Mouse (Mus musculus) liver, postnatal 0 days (tissue): ENCODE results near the gene Scnn1g. TPM values are rescaled to one million over a fixed set of nuclear protein-coding genes. Genes with fewer than 3 reads are reported as not detected.

ENCODE experiments used
- ATAC-seq: fragments of 200-750 bp; cut with Nextera tagmentation; 2 replicates; pipeline ENCODE4 v1.8.0; 2017; ENCODE audit warnings: mild to moderate bottlenecking, moderate library complexity
- DNase-seq: peaks from one replicate; pipeline ENCODE4 v3.0.0-alpha.2; 2016
- H3K27ac ChIP-seq: fragments of 300-500 bp; sonication (generic); 2 replicates; pipeline ENCODE4 v1.5.1; 2014; ENCODE audit warnings: antibody characterized with exemption, moderate library complexity, mild to moderate bottlenecking, low read depth
- H3K27me3 ChIP-seq: fragments of 300-500 bp; sonication (generic); 2 replicates; pipeline ENCODE4 v1.6.1; 2014; ENCODE audit warnings: low read length, control low read depth, mixed read lengths; ENCODE audit not compliant: insufficient read depth
- H3K36me3 ChIP-seq: fragments of 300-500 bp; sonication (generic); replicated peaks from 2 replicates; pipeline ENCODE4 v1.6.1; 2014; ENCODE audit warnings: mild to moderate bottlenecking, control low read depth, low read length, moderate library complexity, mixed read lengths; ENCODE audit not compliant: insufficient read depth
- H3K4me1 ChIP-seq: fragments of 300-500 bp; sonication (generic); 2 replicates; pipeline ENCODE4 v1.6.1; 2014; ENCODE audit warnings: antibody characterized with exemption, mild to moderate bottlenecking, control low read depth; ENCODE audit not compliant: insufficient read depth
- H3K4me2 ChIP-seq: fragments of 300-500 bp; sonication (generic); 2 replicates; pipeline ENCODE4 v1.6.1; 2014; ENCODE audit warnings: low read depth, mild to moderate bottlenecking, low read length, moderate library complexity, mixed read lengths
- H3K4me3 ChIP-seq: fragments of 300-500 bp; sonication (generic); 2 replicates; pipeline ENCODE4 v1.5.1; 2014; ENCODE audit warnings: low read depth, low read length
- H3K9ac ChIP-seq: fragments of 300-500 bp; sonication (generic); replicated peaks from 2 replicates; pipeline ENCODE4 v1.6.1; 2014; ENCODE audit warnings: mild to moderate bottlenecking, moderate library complexity
- H3K9me3 ChIP-seq: fragments of 300-500 bp; sonication (generic); 2 replicates; pipeline ENCODE4 v1.6.1; 2016; ENCODE audit warnings: mild to moderate bottlenecking, control low read depth, low read length, mixed read lengths
- CTCF ChIP-seq: sonication (generic); IDR thresholded peaks from 2 replicates; pipeline ENCODE4 v1.5.1; 2016; ENCODE audit warnings: antibody characterized with exemption, low read depth
- EP300 ChIP-seq: IDR thresholded peaks from 2 replicates; pipeline ENCODE4 v1.6.1; 2016; ENCODE audit warnings: antibody characterized with exemption, low read depth, mild to moderate bottlenecking
- WGBS: fragments of 180-500 bp; shearing (Covaris S2); extraction: QIAGEN DNeasy Blood & Tissue Kit; methylation state at CpG from one replicate; pipeline ENCODE4 v1.1.7; 2014; ENCODE audit not compliant: insufficient replicate concordance; 5-methylcytosine and 5-hydroxymethylcytosine counted together
- polyA plus RNA-seq: library from polyadenylated mRNA; unstranded; fragments of >200 nt; fragmentation: Nextera tagmentation; extraction: Ambion mirVana; gene quantifications from 2 replicates; pipeline ENCODE4 v1.2.1, GENCODE M21; 2015

The Scnn1g gene
- polyA plus RNA-seq, 1 experiment from 2014 or later = not detected

DNA sequence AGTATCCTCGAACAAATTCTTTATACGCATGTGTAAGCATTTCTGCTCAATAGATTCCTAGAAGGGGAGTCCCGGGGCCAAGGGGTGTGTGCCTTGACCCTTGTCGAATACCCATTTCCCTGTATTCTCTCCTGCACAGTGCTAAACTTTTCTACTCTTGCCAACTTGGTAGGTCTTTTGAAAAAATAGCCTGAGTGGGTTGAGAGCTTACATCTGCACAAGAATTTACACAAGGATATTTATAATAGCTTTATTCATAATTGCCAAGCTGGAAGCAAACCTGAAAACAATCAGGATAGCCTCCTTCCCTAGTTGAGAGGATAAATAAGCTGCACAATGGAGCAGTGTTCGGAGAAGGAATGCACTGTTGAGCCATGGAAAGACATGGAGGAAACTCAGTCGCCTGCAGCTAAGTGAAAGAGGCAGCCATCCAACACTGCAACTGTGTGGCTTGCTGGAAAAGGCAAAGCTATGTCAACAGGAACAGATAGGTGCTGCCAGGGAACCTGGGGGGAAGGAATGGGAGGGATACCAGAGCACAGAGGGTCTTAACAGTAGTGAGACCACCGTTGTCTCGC is 51.5 kb downstream of the Scnn1g start:
- Histone ChIP-seq H3K4me3 (no peak overlapping the region), H3K9me3 (no peaks in the 10 kb centered on the region), H3K4me2 (no peak overlapping the region), H3K27me3 (no peaks in the 10 kb centered on the region), H3K4me1 (no peaks in the 10 kb centered on the region), H3K27ac (no peak overlapping the region), H3K9ac (no peak overlapping the region), H3K36me3 (no peaks in the 10 kb centered on the region)
- ATAC-seq = no peak
- DNase-seq = no peak
- no peak for TF ChIP-seq EP300
- no peak for TF ChIP-seq CTCF
- 73% methylated on average over 8 of the region's 8 CpGs for WGBS

DNA sequence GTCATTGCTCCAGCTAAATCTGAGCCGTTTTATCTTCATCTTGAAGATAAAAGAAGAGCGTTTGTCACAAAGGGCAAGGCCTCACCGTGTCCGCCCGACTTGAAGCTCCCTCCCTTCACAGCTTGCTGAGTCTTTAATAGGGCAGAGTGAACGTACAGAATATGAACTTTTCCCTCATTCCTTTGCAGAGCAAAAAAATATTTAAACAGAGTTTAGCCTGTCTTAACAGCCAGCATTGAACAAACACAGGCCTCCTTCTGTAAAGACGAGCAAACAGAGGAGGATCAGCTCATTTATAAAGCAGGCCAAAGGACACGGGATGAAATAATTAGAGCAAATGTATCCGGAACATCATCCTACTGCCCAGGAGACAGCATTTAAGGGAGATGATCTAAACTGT is 63.5 kb downstream of the Scnn1g start:
- no peak overlapping the region for H3K27ac ChIP-seq
- TF ChIP-seq EP300 (no peak), CTCF (no peak)
- WGBS = 58% methylated on average over 9 of the region's 9 CpGs
- no peak for DNase-seq
- H3K9ac ChIP-seq = no peak overlapping the region
- H3K4me3 ChIP-seq = no peak overlapping the region
- peak; percentile 70; the same call in 1 of the 2 replicates for ATAC-seq
- H3K27me3 ChIP-seq = no peaks in the 10 kb centered on the region
- H3K4me1 ChIP-seq = no peaks in the 10 kb centered on the region
- H3K4me2 ChIP-seq = no peak overlapping the region
- H3K9me3 ChIP-seq = no peaks in the 10 kb centered on the region
- no peaks in the 10 kb centered on the region for H3K36me3 ChIP-seq

DNA sequence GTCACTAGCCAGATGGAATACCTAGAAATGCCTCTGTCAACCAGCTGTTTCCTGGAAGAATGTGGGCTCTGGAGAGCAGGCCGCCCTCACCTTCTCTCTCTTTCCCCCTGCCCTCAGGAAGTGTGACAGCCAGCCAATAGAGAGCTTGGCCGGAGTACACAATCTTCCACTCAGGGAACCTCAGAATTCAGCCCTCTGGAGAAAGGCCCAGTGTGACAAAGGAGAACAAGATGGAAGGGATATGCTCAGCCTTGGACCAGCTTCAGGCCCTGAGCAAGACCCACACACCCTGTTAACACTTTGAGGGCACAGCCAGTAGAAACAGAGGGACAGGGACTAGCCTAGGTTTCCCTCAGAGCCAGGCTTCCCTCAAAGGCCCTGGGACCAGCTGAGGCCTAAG is 68.2 kb downstream of the Scnn1g start:
- Histone ChIP-seq H3K27ac (no peak overlapping the region), H3K36me3 (no peaks in the 10 kb centered on the region), H3K4me3 (no peak overlapping the region), H3K4me2 (no peak overlapping the region), H3K27me3 (no peaks in the 10 kb centered on the region), H3K9me3 (no peaks in the 10 kb centered on the region), H3K9ac (no peak overlapping the region), H3K4me1 (no peaks in the 10 kb centered on the region)
- WGBS = 62% methylated on average over 2 of the region's 2 CpGs
- no peak for TF ChIP-seq CTCF
- TF ChIP-seq EP300 = no peak
- DNase-seq (no peak), ATAC-seq (no peak)

DNA sequence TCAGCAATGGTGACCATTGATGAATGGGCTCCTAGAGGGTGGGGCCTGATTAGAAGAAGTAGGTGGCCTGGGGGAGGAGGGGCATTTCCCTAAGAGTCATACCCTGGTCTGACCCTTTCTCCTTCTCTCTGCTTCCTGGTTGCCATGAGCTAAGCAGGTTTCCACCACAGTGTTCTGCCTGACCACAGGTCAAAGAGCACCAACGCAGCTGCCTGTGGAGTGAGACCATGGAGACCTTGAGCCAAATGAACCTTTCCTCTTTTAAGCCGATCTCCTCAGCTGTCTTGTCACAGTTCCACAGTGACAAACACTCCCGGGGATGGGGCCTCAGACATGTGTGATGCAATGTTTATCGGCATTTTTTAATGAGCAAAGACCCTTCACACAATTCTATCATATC is 68.7 kb downstream of the Scnn1g start:
- Histone ChIP-seq H3K9me3 (no peaks in the 10 kb centered on the region), H3K9ac (no peak overlapping the region), H3K27ac (no peak overlapping the region), H3K36me3 (no peaks in the 10 kb centered on the region), H3K4me3 (no peak overlapping the region), H3K27me3 (no peaks in the 10 kb centered on the region), H3K4me2 (no peak overlapping the region), H3K4me1 (no peaks in the 10 kb centered on the region)
- DNase-seq (no peak), ATAC-seq (no peak)
- WGBS = 65% methylated on average over 4 of the region's 4 CpGs
- TF ChIP-seq EP300 (no peak), CTCF (no peak)

DNA sequence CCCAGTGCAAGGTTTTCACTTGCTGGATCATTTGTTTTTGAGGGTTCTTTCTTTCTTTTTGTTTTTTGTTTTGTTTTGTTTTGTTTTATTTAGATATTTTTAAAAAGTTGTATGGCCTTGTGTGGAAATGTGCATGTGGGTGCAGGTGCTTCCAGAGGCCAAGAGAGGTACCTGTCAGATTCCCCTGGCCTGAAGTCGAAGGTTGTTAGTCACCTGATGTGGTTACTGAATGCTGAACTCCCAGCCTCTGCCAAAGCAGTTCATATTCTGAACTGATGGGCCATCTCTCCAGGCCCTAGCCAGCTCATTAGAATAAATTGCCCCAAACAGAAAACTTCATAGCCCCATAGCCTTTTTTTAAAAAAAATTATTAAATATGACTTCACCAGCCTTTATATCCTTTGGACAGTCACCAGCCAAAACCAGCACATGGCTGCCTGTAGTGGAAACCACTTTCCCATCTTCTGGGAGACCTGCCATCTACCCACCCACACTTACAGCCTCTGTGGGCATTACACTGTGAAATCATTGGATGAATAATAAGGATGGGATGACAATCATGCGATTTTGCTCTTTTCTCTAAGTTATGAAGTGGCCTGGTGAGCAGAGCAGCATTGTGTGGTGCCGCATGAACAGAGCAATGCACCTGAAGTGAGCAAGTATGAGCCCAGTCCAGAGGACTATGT is 71.7 kb downstream of the Scnn1g start:
- no peak overlapping the region for H3K9ac ChIP-seq
- TF ChIP-seq CTCF (no peak), EP300 (no peak)
- DNase-seq (no peak), ATAC-seq (no peak)
- no peaks in the 10 kb centered on the region for H3K36me3 ChIP-seq
- no peaks in the 10 kb centered on the region for H3K27me3 ChIP-seq
- no peak overlapping the region for H3K4me3 ChIP-seq
- H3K4me2 ChIP-seq = no peak overlapping the region
- H3K27ac ChIP-seq = no peak overlapping the region
- H3K4me1 ChIP-seq = no peaks in the 10 kb centered on the region
- H3K9me3 ChIP-seq = no peaks in the 10 kb centered on the region
- 63% methylated on average over 3 of the region's 3 CpGs for WGBS

DNA sequence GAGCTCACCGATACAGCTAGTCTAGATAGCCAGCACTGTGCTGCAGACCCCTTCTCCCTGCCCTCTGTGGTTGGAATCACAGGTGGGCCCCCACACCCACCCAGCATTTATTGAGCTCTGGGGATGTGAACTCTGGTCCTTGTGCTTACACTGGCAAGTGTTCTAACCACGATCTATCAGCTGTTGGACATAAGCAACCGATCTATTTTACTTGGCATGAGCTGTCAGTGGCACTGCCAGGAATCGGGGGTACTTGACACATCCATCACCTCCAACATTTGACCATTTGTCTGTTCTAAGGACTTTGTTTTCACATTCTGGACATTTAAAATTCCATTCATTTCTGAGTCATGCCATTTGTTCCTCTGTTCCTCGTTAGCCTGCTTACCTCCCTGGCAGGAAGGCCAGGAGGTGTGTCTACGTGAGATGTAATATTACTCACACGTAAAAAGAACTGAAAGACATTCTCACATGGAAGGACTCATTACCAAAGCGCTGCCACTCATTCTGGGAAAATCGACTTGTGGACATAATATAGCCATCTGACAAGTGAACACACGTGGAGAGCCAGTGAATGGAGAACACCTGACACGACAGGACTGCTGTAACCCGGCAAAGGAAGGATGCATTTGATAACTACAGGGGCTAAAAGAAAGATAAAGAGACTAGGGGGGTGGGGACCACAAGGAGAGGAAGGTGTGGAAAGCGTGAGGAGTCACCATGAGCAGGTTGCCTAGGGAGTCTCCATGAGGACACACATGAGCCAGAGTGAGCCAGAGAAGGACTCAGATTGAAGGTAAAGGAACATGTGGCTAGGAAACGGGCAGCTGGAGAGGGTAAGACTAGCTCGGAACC is 73.7 kb downstream of the Scnn1g start:
- no peaks in the 10 kb centered on the region for H3K27me3 ChIP-seq
- no peaks in the 10 kb centered on the region for H3K4me1 ChIP-seq
- no peak overlapping the region for H3K9ac ChIP-seq
- no peak for DNase-seq
- H3K36me3 ChIP-seq = no peaks in the 10 kb centered on the region
- 72% methylated on average over 15 of the region's 15 CpGs for WGBS
- no peaks in the 10 kb centered on the region for H3K9me3 ChIP-seq
- no peak for ATAC-seq
- no peak for TF ChIP-seq CTCF
- no peak for TF ChIP-seq EP300
- H3K4me3 ChIP-seq = no peak overlapping the region
- H3K4me2 ChIP-seq = no peak overlapping the region
- H3K27ac ChIP-seq = no peak overlapping the region

Other genes with a start within 250 kb of the Scnn1g start
- 0.46 and 0.53 TPM in 2 replicates for gene Usp31, start 27.2 kb upstream of the Scnn1g start, polyA plus RNA-seq
- gene Scnn1b, start 130.6 kb downstream of the Scnn1g start, polyA plus RNA-seq = 0.07 and 0.09 TPM in 2 replicates
- gene Cog7, start 247.2 kb downstream of the Scnn1g start, polyA plus RNA-seq = 4.2 and 5.4 TPM in 2 replicates